Mouse (Mus musculus) liver, adult 2 months (tissue): ENCODE measurements around the gene I0C0044D17Rik.

Experiments
- CTCF ChIP-seq: fragments of 200-500 bp; IDR thresholded peaks from 2 replicates; pipeline ENCODE4 v1.5.1; 2011; ENCODE audit warnings: low read depth, low read length, control low read depth
- POLR2A ChIP-seq: fragments of 200-500 bp; IDR thresholded peaks from 2 replicates; pipeline ENCODE4 v1.6.1; 2011; ENCODE audit warnings: low read length, control low read depth; ENCODE audit not compliant: insufficient read depth; ENCODE audit errors: extremely low read depth

- no peak for TF ChIP-seq CTCF
- TF ChIP-seq POLR2A, result no peak
Observed at GRCm38 (mm10) chr4:98836519-98836918, 12.9 kb upstream of the I0C0044D17Rik start.
